Mouse (Mus musculus): ENCODE data around the gene Lrrc4c.

The Lrrc4c gene

GRCm38 (mm10) chr2:96317387-96318299, at the start of gene Lrrc4c:
Gene Lrrc4c, plus strand, starts transcription at chr2:96318169.
- peak; percentile 37 for DNase-seq (ENCODE audit: low spot score)

- no peak for DNase-seq (ENCODE audit: low spot score)
Observed at GRCm38 (mm10) chr2:96275061-96275460, 42.9 kb upstream of the Lrrc4c start.

DNA sequence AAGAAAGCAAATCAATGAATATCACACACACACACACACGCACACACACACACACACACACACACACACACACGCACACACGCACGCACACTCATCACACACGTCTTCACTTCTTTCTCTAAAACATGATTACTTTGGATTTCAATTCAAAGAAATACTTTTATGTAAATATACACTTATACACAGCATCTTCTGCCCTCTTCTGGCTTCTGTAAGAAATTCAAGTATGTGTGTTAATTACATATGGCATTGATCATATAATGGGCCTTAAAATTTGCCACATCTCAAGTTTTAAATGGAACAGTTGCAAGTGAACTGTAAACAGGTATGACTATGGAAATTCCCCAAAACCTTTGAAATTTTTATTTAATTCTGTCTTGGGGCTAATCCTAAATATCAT, 35.0 kb upstream of the Lrrc4c start:
- no peak for DNase-seq (ENCODE audit: low spot score)

DNA sequence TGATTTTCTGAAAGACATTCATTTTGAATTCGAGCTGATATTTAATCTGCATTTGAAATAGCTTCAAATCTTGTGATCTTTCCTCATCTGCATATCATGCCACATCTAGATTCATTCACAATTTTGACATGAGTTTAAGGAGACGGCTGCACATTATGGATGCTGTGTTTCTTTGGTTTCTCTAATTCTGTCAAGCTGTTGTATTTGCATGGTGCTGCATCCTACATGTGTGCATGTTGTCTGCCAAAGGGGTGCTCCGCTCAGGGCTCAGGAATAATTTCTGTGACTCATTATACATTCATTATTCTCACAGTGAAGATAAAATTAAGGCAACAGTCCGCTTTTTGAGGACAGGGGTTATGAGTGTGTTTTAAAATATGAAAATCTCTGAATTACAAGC, 30.5 kb upstream of the Lrrc4c start:
- no peak for DNase-seq (ENCODE audit: low spot score)

DNA sequence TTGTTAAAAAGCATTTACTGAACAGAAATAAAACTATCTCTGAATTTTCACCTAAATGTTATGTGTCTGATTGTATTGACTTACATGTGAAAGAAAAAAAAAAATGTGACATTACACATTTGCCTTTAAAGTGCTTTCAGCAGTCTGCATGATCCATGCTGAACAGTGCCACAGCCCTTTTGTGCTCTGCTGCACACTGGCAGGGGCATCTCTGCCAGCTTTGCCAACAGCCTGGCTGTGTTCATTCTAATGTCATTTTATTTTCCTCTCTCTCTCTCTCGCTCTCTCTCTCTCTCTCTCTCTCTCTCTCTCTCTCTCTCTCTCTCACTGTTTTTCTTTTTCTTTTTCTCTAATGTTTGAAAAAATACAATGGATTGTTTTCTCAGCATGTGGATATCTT, 27.4 kb upstream of the Lrrc4c start:
- no peak for DNase-seq (ENCODE audit: low spot score)

DNA sequence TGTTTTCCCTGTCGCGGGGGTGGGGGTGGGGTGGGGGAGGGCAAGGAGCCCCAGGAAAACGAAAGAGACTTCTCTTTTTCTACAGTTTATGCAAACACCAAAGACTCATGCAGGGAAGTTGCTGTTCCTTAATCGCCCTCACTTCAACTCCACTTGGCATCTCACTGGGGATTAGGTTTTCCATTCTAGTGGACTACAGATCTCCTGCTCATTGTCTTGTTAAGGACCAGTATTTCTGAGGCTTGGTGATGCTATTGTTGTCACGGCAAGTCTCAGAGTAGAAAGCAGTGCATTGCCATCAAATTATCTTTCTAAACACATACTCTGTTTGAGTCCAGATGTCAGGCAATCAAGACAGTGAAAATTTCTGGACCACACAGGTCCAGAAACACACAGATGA, 2.9 kb upstream of the Lrrc4c start:
- no peak for DNase-seq (ENCODE audit: low spot score)

GRCm38 (mm10) chr2:96316531-96316930, 1.4 kb upstream of the Lrrc4c start:
- DNase-seq (ENCODE audit: low spot score) = peak; percentile 10

DNA sequence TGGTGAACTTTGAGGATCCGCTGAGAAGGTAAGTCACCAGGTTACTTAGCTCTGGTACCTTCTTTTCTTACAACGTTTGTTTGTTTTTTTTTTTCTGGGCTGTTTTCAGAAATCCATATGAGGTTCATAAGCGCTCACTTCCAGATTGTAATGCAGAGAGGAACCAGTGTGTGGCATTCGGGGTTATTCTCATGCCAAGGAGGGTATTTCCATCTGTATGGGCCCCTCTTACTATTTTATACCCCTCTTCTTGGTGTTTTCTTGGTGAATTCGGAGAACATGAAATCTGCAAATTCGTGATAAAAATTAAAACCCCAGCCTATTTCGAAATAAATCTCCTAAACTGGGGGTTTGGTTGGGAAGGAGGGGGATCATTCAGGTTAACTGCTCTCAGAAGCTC, 587 bp downstream of the Lrrc4c start:
- no peak for DNase-seq (ENCODE audit: low spot score)

- DNase-seq (ENCODE audit: low spot score) = peak; percentile 5
Observed at GRCm38 (mm10) chr2:96319201-96319600, 1.2 kb downstream of the Lrrc4c start.

GRCm38 (mm10) chr2:96319649-96320048, 1.7 kb downstream of the Lrrc4c start:
- DNase-seq (ENCODE audit: low spot score) = no peak

- DNase-seq (ENCODE audit: low spot score) = peak; percentile 7
Observed at GRCm38 (mm10) chr2:96334652-96335051, 16.7 kb downstream of the Lrrc4c start.

- DNase-seq (ENCODE audit: low spot score) = peak; percentile 65
Observed at GRCm38 (mm10) chr2:96337354-96337753, 19.4 kb downstream of the Lrrc4c start.

DNA sequence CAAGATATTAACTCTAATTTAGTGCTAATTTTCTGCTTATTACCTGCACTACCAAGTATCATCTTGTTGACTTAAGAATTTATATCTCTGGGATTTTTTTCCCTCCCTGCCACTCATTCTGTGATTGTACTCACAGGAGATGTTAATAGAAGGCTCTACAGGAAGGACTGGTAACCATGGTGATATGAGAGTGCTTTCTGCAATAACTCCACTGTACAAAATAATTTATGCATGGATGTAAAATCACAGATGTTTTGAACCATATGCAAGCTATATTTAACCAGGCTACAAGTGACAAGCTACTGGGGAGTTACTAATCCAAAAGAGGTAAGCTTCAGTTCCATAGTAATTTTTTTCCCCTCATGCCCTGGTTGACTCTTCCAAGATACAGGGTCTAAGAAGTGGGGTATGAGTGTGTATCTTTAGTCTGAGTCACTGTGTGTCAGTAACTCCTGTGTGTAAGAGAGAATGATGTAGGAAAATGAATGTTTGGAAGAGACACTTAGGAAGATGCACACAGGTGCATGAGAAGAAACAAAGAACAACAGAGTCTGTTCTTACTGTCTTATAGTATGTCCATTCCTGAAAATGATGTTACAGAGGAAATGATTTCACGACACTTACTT, 83.3 kb downstream of the Lrrc4c start:
- no peak for DNase-seq (ENCODE audit: low spot score)

DNA sequence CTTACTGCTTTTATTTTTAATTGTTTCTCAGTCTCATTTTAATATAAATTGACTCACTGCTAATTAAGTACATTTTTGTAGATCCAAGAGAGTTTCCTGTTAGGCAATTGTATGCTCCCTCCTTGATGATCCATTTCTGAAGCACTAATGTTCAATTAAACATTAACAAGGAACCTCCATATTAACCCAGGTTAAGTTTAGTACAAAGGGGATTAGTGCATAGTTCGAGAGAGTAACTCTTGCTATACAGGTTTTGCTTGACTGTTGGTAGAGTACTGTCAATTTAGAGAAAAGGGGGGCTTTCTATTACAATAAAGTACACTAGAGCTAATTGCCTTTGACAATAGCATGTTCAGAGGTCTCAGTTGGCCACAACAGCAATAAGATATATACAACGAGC, 84.5 kb downstream of the Lrrc4c start:
- no peak for DNase-seq (ENCODE audit: low spot score)

- no peak for DNase-seq (ENCODE audit: low spot score)
Observed at GRCm38 (mm10) chr2:96406856-96407255, 88.9 kb downstream of the Lrrc4c start.

- no peak for DNase-seq (ENCODE audit: low spot score)
Observed at GRCm38 (mm10) chr2:96411182-96411581, 93.2 kb downstream of the Lrrc4c start.

DNA sequence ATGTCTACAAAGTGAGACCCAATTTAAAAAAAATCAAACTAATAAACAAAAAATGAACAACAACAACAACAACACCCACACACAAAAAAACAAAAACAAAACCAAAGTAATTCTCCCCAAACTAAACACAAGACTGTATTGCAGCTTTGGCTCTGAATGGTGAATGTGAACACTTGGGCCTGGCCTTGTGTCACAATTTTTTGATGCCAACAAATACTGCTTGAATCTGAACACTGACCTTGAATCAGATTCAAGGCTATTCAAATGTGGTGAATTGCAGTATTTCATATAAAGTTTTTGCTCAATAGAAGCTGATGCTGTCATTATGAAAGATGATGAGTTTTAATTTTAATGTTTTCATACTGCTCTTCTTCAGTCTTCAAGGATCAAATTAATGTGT, 143.6 kb downstream of the Lrrc4c start:
- DNase-seq (ENCODE audit: low spot score) = no peak

DNA sequence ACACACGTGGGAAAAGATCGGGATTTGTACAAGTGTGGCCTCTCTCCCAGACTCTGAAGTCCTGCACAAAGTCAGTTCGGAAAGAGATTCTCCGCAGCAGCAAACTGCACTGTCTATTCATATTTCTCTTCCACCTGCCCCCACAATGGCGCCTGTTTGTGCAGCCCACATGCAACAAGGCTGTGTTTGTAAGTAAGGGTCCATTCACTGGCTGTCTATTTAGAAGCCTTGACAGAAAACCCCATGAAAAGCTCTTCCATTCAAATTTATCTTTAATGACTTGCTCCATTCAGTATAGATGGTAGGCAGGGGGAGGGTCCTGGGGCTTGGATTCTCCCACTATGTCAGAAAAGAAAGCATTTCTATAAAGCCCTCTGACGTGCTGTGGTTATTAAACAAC, 157.7 kb downstream of the Lrrc4c start:
- DNase-seq (ENCODE audit: low spot score) = no peak

DNA sequence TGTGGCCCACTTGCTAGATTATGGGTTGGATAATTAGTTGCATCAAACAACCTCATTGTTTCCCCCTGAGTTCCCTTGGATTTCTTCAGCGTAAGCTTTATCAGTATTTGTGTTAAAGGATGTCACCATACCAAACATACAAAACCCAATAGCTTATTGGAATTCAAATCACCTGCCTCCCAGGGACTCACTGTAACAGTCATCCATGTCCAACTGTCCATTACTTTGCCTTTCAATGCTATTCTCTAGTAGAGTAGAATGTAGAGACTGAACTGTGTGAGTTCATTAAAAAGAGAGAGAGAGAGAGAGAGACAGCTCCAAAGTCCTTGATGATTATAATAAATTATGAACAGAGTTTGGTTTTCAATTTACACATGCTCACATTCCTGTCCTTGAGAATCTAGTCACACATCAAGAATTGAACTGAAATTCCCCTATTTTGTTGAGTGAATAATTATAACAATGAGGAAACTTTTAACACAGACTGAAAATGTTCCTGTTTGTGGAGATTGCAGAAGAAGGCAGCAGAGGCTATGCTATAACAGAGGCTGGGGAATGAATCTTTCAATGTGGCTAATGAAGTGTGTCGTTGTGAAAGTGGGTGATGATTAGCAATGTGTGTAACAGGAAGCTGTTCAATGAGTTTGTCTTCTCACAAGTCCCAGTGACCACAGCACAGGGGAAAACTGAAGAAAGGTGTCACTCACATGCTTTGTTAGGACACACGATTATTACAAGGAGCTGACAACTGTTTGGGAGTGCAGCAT, 181.3 kb downstream of the Lrrc4c start:
- DNase-seq (ENCODE audit: low spot score) = no peak

GRCm38 (mm10) chr2:96504140-96504539, 186.2 kb downstream of the Lrrc4c start:
- no peak for DNase-seq (ENCODE audit: low spot score)

GRCm38 (mm10) chr2:96505641-96506040, 187.7 kb downstream of the Lrrc4c start:
- DNase-seq (ENCODE audit: low spot score) = no peak

GRCm38 (mm10) chr2:96508991-96509390, 191.0 kb downstream of the Lrrc4c start:
- DNase-seq (ENCODE audit: low spot score) = no peak

DNA sequence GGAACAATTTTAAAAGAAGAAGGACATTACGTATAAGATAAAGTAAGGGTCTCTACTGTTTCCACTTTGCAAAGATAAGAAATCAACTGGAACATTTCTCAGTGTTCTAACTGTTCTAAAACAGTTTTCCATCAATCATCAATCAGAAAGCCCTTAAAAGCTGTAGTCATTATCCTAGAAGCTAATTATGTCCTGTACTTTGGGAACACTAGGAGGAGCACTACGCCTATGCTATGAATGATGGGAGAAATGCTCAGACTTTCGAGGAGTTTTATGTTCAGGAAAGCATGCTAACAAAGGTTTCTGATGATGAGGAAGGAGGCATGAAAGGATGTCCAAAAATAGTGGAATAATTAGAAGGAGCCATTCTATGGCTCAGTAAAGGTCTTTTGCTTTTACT, 219.5 kb downstream of the Lrrc4c start:
- no peak for DNase-seq (ENCODE audit: low spot score)

All from embryo, embryonic 10 days (tissue).